In the genomic region with DNA sequence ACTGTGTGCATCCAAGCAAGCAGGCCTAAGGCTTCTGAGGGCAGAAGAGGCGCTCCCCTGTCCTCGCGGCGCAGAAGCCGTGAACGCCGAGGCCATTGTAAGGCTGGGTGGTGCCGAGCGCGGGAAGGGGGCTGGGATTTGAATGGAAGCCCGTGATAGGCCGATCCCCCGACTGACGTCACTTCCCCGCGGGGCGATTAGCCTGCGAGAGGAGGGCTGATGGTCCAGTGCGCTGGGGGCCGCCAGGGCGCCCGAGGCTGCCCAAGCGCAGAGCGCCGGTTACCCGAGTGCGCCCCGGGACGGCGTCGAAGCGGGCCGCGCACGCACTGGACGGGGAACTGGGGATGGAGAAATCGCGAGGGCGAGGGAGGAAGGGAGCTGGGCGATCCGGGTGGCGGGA, we compare ENCODE assay signal across 8 mouse cellular contexts. TPM values are rescaled to one million over a fixed set of nuclear protein-coding genes. Genes with fewer than 3 reads are reported as not detected.
DNase-seq lines count a peak whose midpoint lies in the region; ATAC-seq and TF ChIP-seq lines count a peak whose summit lies in the region.

No protein-coding gene starts in this region.

- H3K4me3 ChIP-seq in ES-Bruce4 (ENCODE audit: low read depth, low read length), result peak overlapping the region; percentile 72
- peak overlapping the region; percentile 30 for H3K4me3 ChIP-seq in bone marrow macrophage, adult 2 months (ENCODE audit: insufficient read depth, low read length)
- H3K4me3 ChIP-seq in embryonic facial prominence, embryonic 15.5 days (replicated peaks), result peak overlapping the region; percentile 38
- peak overlapping the region; percentile 79 for H3K4me3 ChIP-seq in midbrain, embryonic 15.5 days

- H3K36me3 ChIP-seq in ES-Bruce4 (ENCODE audit: control insufficient read depth, insufficient read depth, low read length, poor library complexity, severe bottlenecking), result no peaks in the 10 kb centered on the region
- H3K36me3 ChIP-seq in embryonic facial prominence, embryonic 15.5 days, result no peaks in the 10 kb centered on the region
- H3K36me3 ChIP-seq in midbrain, embryonic 15.5 days (replicated peaks), result no peaks in the 10 kb centered on the region

- TF ChIP-seq CTCF in ES-Bruce4 (IDR thresholded peaks at IDR 0.05; ENCODE audit: low read depth, low read length), result no peak
- no peak for TF ChIP-seq CTCF in bone marrow macrophage, adult 2 months (IDR thresholded peaks at IDR 0.05; ENCODE audit: low read depth, low read length)

- ATAC-seq in embryonic facial prominence, embryonic 15.5 days (ENCODE audit: insufficient number of reproducible peaks, low FRiP score, low TSS enrichment, low read depth), result peak; percentile 58; the same call in 1 of the 2 replicates
- peak; percentile 84 for ATAC-seq in midbrain, embryonic 15.5 days (replicated peaks)

- peak; percentile 23 for DNase-seq in induced T-regulatory cell, adult 2 months (ENCODE audit: low read depth)
- peak; percentile 92 to 96 for DNase-seq in left cerebral cortex, postnatal 25 days (ENCODE audit: low spot score in 2 of 2)
- DNase-seq in spleen, postnatal 14 days (ENCODE audit: low spot score in 2 of 2), result no peak
- DNase-seq in ovary, postnatal 36 days (ENCODE audit: low spot score), result no peak

- H3K4me1 ChIP-seq in ES-Bruce4 (ENCODE audit: control insufficient read depth, insufficient read depth, low read length), result peaks cover 1% of the 10 kb centered on the region
- no peaks in the 10 kb centered on the region for H3K4me1 ChIP-seq in bone marrow macrophage, adult 2 months (ENCODE audit: control insufficient read depth, insufficient read depth, low read length)
- peaks cover 25% of the 10 kb centered on the region for H3K4me1 ChIP-seq in embryonic facial prominence, embryonic 15.5 days
- peaks cover 71% of the 10 kb centered on the region for H3K4me1 ChIP-seq in midbrain, embryonic 15.5 days

- under 1% methylated on average over 40 of the region's 42 CpGs for WGBS in embryonic facial prominence, embryonic 15.5 days
- under 1% methylated on average over 35 of the region's 42 CpGs for WGBS in midbrain, embryonic 15.5 days

- no peaks in the 10 kb centered on the region for H3K9me3 ChIP-seq in ES-Bruce4 (replicated peaks; ENCODE audit: control insufficient read depth, insufficient read depth, low read length, poor library complexity, severe bottlenecking)
- no peaks in the 10 kb centered on the region for H3K9me3 ChIP-seq in embryonic facial prominence, embryonic 15.5 days (replicated peaks)
- no peaks in the 10 kb centered on the region for H3K9me3 ChIP-seq in midbrain, embryonic 15.5 days

- peaks cover 53% of the 10 kb centered on the region for H3K27me3 ChIP-seq in ES-Bruce4 (ENCODE audit: control insufficient read depth, insufficient read depth, low read length, poor library complexity, severe bottlenecking)
- peaks cover 99% of the 10 kb centered on the region for H3K27me3 ChIP-seq in embryonic facial prominence, embryonic 15.5 days
- H3K27me3 ChIP-seq in midbrain, embryonic 15.5 days (replicated peaks), result peaks cover 16% of the 10 kb centered on the region; the same call in 1 of the 2 replicates

- H3K27ac ChIP-seq in ES-Bruce4 (ENCODE audit: insufficient read depth, low read length), result no peak overlapping the region
- H3K27ac ChIP-seq in bone marrow macrophage, adult 2 months (ENCODE audit: insufficient read depth, low read depth, low read length), result no peak overlapping the region
- H3K27ac ChIP-seq in embryonic facial prominence, embryonic 15.5 days (replicated peaks), result no peak overlapping the region
- peak overlapping the region; percentile 89 for H3K27ac ChIP-seq in midbrain, embryonic 15.5 days

- intact Hi-C loops in left cerebral cortex, postnatal 25 days (cut with DNase I), result no loop called here

- H3K4me2 ChIP-seq in embryonic facial prominence, embryonic 15.5 days (replicated peaks), result peak overlapping the region; percentile 52
- peak overlapping the region; percentile 73 for H3K4me2 ChIP-seq in midbrain, embryonic 15.5 days

- TF ChIP-seq EP300 in ES-Bruce4 (IDR thresholded peaks at IDR 0.05; ENCODE audit: insufficient read depth, low read depth, low read length), result no peak

- peak; percentile 28 for TF ChIP-seq POLR2A in ES-Bruce4 (IDR thresholded peaks at IDR 0.05; ENCODE audit: insufficient read depth, low read length)
- no peak for TF ChIP-seq POLR2A in bone marrow macrophage, adult 2 months (IDR thresholded peaks at IDR 0.05; ENCODE audit: borderline replicate concordance, low read depth, low read length)

- peak overlapping the region; percentile 48 for H3K9ac ChIP-seq in ES-Bruce4 (ENCODE audit: low read depth, poor library complexity, severe bottlenecking)
- no peak overlapping the region for H3K9ac ChIP-seq in embryonic facial prominence, embryonic 15.5 days
- H3K9ac ChIP-seq in midbrain, embryonic 15.5 days, result peak overlapping the region; percentile 73

RNA-seq across cellular contexts. Expression of a gene that starts 38.6 kb away (rescaled TPM):
- polyA plus RNA-seq in ES-Bruce4 (2011; ENCODE audit: insufficient read depth, insufficient read length, low read depth, missing spikeins), result 75.8 and 78.3 TPM in 2 replicates
- 54.2 and 56.9 TPM in 2 replicates for polyA plus RNA-seq in bone marrow macrophage, adult 2 months (2012; ENCODE audit: insufficient read depth, insufficient read length, missing spikeins)
- polyA plus RNA-seq in embryonic facial prominence, embryonic 15.5 days (2015; fragmentation: Nextera tagmentation; extraction: Ambion mirVana), result 32.7 and 42.6 TPM in 2 replicates
- 10 to 100 TPM; 75.5 to 87.3 TPM for total RNA-seq in left cerebral cortex, postnatal 25 days (2021)
- polyA plus RNA-seq in midbrain, embryonic 15.5 days (2015; fragmentation: Nextera tagmentation; extraction: Ambion mirVana), result 22.7 and 27.0 TPM in 2 replicates

Comparison
In these comparisons a context has a peak if more than half of its experiments do, and no peak if none do; other contexts are left out.
1. DNase-seq: peak in induced T-regulatory cell, adult 2 months (single experiment) and left cerebral cortex, postnatal 25 days (2 of 2); none in spleen, postnatal 14 days (0 of 2) and ovary, postnatal 36 days (single experiment).
2. Peak in every context shown above with its lines, with median percentiles within 50 percentile points of each other: H3K4me3 ChIP-seq.